Mouse (Mus musculus) liver, postnatal 0 days (tissue): ENCODE data around the gene Rnf166.

Source experiments
- CTCF ChIP-seq: sonication (generic); IDR thresholded peaks from 2 replicates; pipeline ENCODE4 v1.5.1; 2016; ENCODE audit warnings: antibody characterized with exemption, low read depth
- EP300 ChIP-seq: IDR thresholded peaks from 2 replicates; pipeline ENCODE4 v1.6.1; 2016; ENCODE audit warnings: antibody characterized with exemption, low read depth, mild to moderate bottlenecking

DNA sequence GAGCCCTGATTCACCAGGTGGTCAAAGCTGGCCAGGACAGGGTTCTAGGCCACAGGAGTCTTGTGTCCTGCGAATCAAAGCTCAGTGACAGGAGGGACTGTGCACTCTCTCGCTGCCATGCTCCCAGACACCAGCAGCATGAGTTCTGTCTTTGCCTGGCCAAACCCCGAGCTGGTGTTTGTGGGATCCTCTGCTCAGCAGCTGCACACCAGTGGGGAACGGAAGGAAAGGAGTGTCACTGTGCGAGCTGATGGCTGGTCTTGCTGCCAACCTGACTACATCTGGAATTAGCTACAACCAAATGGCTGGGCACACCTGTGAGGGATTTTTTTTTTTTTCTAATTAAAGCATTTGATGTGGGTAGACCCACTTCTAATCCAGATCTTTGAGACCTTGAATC lies 5.2 kb downstream of the Rnf166 start:
- TF ChIP-seq CTCF (no peak), EP300 (no peak)
